In the genomic region with DNA sequence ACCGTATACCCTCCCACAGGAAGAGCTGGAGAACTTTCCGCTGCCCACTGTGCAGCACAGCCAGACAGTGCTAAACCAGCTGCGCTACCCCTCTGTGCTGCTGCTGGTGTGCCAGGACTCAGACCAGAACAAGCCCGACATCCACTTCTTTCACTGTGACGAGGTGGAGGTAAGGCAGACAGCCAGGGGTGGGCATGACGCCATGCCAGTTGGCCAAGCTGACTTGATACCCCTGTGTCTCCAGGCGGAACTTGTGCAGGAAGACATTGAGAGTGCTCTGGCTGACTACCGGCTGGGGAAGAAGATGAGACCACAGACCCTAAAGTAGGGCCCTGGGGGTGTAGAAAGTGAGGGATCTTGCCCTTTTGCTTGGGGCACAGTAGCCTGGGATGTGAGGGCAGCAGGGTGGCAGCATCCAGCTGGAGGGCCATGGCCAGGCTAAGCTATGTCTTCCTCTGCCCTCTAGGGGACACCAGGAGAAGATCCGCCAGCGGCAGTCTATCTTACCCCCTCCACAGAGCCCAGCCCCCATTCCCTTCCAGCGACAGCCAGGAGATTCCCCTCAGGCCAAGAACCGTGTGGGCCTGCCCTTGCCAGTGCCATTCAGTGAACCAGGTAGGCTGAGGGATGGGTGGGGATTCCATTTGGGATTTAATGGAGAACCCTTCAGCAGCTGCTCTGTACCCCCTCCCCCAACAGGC, we compare ENCODE assay signal across 9 mouse cellular contexts. TPM values are rescaled to one million over a fixed set of nuclear protein-coding genes. Genes with fewer than 3 reads are reported as not detected.
A peak's percentile ranks its signal among the peaks of the same experiment; 100 is the strongest.
DNase-seq lines count a peak whose midpoint lies in the region.
"Had no signal": no experiment of that assay in that cellular context is flagged by ENCODE, and none has a peak within 500 bp of the region (broad histone marks: within the 10 kb centered on the region; RNA-seq: fewer than 3 reads in every experiment).

No protein-coding gene starts in this region.

- peak; percentile 26 for DNase-seq in adrenal gland, postnatal 10 days
- no peak for DNase-seq in adrenal gland, adult 2 months
- DNase-seq in kidney, postnatal 4 days = peak; percentile 37 to 47
- DNase-seq in kidney, adult 8-10 months = no peak
- DNase-seq in NIH3T3 (ENCODE audit: low read depth) (peak; percentile 19), MN1 (ENCODE audit: low spot score) (no peak)
- peak; percentile 26 to 28 for DNase-seq in layer of hippocampus, postnatal 36 days
- no peak for DNase-seq in spleen, postnatal 36 days (ENCODE audit: low spot score in 2 of 2)
- DNase-seq: right cerebral cortex, postnatal 14 days had no signal

RNA-seq across cellular contexts. Expression of gene Eps8l2, which starts 17.1 kb away (rescaled TPM):
- total RNA-seq in adrenal gland, postnatal 10 days (2021) = 1 to 10 TPM; 4.6 to 7.1 TPM
- 1 to 10 TPM; 2.7 to 3.0 TPM for total RNA-seq in adrenal gland, adult 2 months (2021)
- 2.6 and 3.8 TPM in 2 replicates for polyA plus RNA-seq in adrenal gland, adult 2 months (2012; rRNA removed)
- 1 to 10 TPM; 4.6 to 5.8 TPM for total RNA-seq in layer of hippocampus, postnatal 36 days (2021)

RNA-seq across cellular contexts. Expression of gene Tmem80, which starts 28.2 kb away (rescaled TPM):
- total RNA-seq in adrenal gland, postnatal 10 days (2021) = 10 to 100 TPM; 22.1 to 31.6 TPM
- 10 to 100 TPM; 26.9 to 34.8 TPM for total RNA-seq in adrenal gland, adult 2 months (2021)
- polyA plus RNA-seq in adrenal gland, adult 2 months (2012; rRNA removed) = 32.7 and 33.5 TPM in 2 replicates
- 10 to 100 TPM; 32.4 to 34.3 TPM for total RNA-seq in layer of hippocampus, postnatal 36 days (2021)

RNA-seq across cellular contexts. Expression of gene Deaf1, which starts 28.3 kb away (rescaled TPM):
- 10 to 100 TPM; 39.9 to 59.2 TPM for total RNA-seq in adrenal gland, postnatal 10 days (2021)
- total RNA-seq in adrenal gland, adult 2 months (2021) = 10 to 100 TPM; 27.8 to 30.5 TPM
- 18.7 and 34.4 TPM in 2 replicates for polyA plus RNA-seq in adrenal gland, adult 2 months (2012; rRNA removed)
- total RNA-seq in layer of hippocampus, postnatal 36 days (2021) = 10 to 100 TPM; 79.4 to 82.5 TPM

RNA-seq across cellular contexts. Expression of gene Taldo1, which starts 36.2 kb away (rescaled TPM):
- total RNA-seq in adrenal gland, postnatal 10 days (2021) = 100 to 1,000 TPM; 466 to 479 TPM
- total RNA-seq in adrenal gland, adult 2 months (2021) = 100 to 1,000 TPM; 640 to 700 TPM
- polyA plus RNA-seq in adrenal gland, adult 2 months (2012; rRNA removed) = 260 and 309 TPM in 2 replicates
- total RNA-seq in layer of hippocampus, postnatal 36 days (2021) = 100 to 1,000 TPM; 119 to 121 TPM

RNA-seq across cellular contexts. Expression of gene Gatd1, which starts 58.2 kb away (rescaled TPM):
- 10 to 100 TPM; 26.2 to 39.2 TPM for total RNA-seq in adrenal gland, postnatal 10 days (2021)
- total RNA-seq in adrenal gland, adult 2 months (2021) = 10 to 100 TPM; 29.7 to 41.1 TPM
- polyA plus RNA-seq in adrenal gland, adult 2 months (2012; rRNA removed) = 49.5 and 58.2 TPM in 2 replicates
- total RNA-seq in layer of hippocampus, postnatal 36 days (2021) = 10 to 100 TPM; 42.2 to 48.4 TPM

Comparison
In these comparisons a context has a peak if more than half of its experiments do, and no peak if none do; other contexts are left out.
1. DNase-seq: peak in adrenal gland, postnatal 10 days (single experiment), kidney, postnatal 4 days (2 of 2), NIH3T3 (single experiment) and layer of hippocampus, postnatal 36 days (2 of 2); none in adrenal gland, adult 2 months (single experiment), kidney, adult 8-10 months (0 of 2), spleen, postnatal 36 days (0 of 2) and MN1 (single experiment).